Mouse (Mus musculus): Measurements from ENCODE around the gene Ttll5. TPM values are rescaled to one million over a fixed set of nuclear protein-coding genes. Genes with fewer than 3 reads are reported as not detected.
A peak's percentile ranks its signal among the peaks of the same experiment; 100 is the strongest.

Gene Ttll5
- total RNA-seq, 1 experiment from 2014 or later, result 21.7 TPM

- no peak for ATAC-seq (replicated peaks in 1 of 2; ENCODE audit: insufficient read depth in 1 of 2, low FRiP score in 2 of 2, low TSS enrichment in 1 of 2, low read depth in 1 of 2, poor library complexity in 2 of 2, severe bottlenecking in 2 of 2)
Measured at GRCm38 (mm10) chr12:85951822-85952221, 127.4 kb downstream of the Ttll5 start.

- no peak for ATAC-seq (replicated peaks in 1 of 2; ENCODE audit: insufficient read depth in 1 of 2, low FRiP score in 2 of 2, low TSS enrichment in 1 of 2, low read depth in 1 of 2, poor library complexity in 2 of 2, severe bottlenecking in 2 of 2)
Measured at GRCm38 (mm10) chr12:85952349-85952748, 127.9 kb downstream of the Ttll5 start.

DNA sequence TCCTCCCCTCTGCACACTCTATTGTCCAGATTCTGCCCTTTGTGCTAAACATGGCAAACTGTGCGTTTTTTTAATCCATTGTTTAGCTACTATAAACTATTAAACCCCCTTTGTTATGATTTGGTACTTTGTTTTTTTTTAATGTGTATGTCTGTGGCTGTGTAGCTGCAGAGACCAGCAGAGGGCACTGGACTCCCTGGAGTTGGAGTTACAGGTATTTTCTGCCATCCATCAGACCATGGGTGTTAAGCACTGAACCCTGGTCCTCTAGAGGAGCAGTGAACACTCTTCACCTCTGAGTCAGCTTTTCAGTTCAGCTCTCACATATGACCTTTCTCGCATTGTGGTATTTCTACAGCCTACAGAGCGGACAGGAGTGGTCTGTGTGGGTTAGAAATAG is 129.7 kb downstream of the Ttll5 start:
- ATAC-seq (replicated peaks in 1 of 2; ENCODE audit: insufficient read depth in 1 of 2, low FRiP score in 2 of 2, low TSS enrichment in 1 of 2, low read depth in 1 of 2, poor library complexity in 2 of 2, severe bottlenecking in 2 of 2), result no peak

DNA sequence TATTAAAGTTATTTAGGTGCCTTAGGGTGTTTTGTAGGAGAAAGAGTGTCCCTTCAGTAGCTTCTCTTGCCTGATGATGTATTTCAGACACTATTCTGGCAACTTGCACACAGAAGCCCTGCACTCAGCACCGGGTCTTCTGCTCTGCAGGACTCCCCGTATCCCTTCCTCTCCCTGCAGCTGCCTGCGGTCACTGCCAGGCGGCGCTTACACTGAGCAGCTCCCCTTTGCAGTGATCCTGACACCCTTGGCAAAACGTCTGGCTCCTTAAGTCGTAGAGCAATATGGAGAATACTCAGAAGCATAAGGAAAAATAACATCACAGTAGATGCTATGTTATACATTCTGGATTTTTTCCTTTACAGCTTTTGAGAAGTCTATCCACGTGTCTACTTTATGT is 130.6 kb downstream of the Ttll5 start:
- ATAC-seq (replicated peaks in 1 of 2; ENCODE audit: insufficient read depth in 1 of 2, low FRiP score in 2 of 2, low TSS enrichment in 1 of 2, low read depth in 1 of 2, poor library complexity in 2 of 2, severe bottlenecking in 2 of 2), result no peak

GRCm38 (mm10) chr12:85955690-85956089 is 131.2 kb downstream of the Ttll5 start:
- ATAC-seq (replicated peaks in 1 of 2; ENCODE audit: insufficient read depth in 1 of 2, low FRiP score in 2 of 2, low TSS enrichment in 1 of 2, low read depth in 1 of 2, poor library complexity in 2 of 2, severe bottlenecking in 2 of 2), result peak; percentile 37 to 42; a peak in 1 of 4 replicates

DNA sequence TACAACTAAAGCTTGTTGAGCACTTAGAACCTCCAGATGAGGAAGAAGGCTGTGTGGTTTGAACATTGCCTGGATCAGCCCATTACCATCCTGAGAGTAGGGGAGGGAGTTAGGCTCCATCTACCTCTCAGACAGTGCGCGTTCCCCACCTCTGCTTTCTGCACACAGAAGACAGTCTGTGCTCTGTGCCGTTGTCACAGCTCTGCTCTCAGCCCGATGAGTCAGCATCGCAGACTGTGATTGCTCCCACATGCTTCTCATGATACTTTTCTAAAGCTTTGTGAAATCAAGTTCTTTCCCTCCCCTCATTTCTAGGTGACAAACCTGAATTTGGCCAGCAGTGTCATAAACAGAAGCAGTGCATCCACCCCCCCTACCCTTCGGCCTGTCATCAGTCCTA is 131.8 kb downstream of the Ttll5 start:
- peak in 1 of 2 experiments; percentile 19; a peak in 1 of 4 replicates for ATAC-seq (replicated peaks in 1 of 2; ENCODE audit: insufficient read depth in 1 of 2, low FRiP score in 2 of 2, low TSS enrichment in 1 of 2, low read depth in 1 of 2, poor library complexity in 2 of 2, severe bottlenecking in 2 of 2)

DNA sequence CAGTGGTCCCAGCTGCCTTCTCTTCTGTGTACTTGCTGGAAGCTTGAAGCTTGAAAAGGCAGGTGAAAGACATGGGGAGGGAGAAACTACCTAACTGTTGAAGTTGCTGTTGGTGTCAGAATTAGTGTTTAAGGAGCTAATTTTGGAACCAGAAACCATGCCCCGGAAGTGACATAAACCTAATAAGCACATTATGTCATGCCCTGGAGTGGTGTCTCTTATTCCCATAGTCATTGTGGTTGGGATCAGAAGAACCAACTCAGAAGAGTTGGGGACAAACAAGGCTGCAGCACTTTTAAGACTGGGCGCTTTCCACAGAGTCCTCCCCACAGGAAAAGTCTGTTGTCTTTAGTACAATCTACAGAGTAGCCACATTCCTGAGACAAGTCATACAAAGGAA is 134.0 kb downstream of the Ttll5 start:
- ATAC-seq (replicated peaks in 1 of 2; ENCODE audit: insufficient read depth in 1 of 2, low FRiP score in 2 of 2, low TSS enrichment in 1 of 2, low read depth in 1 of 2, poor library complexity in 2 of 2, severe bottlenecking in 2 of 2), result peak; percentile 65 to 67

GRCm38 (mm10) chr12:85959822-85960501 is 135.5 kb downstream of the Ttll5 start:
- ATAC-seq (replicated peaks in 1 of 2; ENCODE audit: insufficient read depth in 1 of 2, low FRiP score in 2 of 2, low TSS enrichment in 1 of 2, low read depth in 1 of 2, poor library complexity in 2 of 2, severe bottlenecking in 2 of 2), result no peak

DNA sequence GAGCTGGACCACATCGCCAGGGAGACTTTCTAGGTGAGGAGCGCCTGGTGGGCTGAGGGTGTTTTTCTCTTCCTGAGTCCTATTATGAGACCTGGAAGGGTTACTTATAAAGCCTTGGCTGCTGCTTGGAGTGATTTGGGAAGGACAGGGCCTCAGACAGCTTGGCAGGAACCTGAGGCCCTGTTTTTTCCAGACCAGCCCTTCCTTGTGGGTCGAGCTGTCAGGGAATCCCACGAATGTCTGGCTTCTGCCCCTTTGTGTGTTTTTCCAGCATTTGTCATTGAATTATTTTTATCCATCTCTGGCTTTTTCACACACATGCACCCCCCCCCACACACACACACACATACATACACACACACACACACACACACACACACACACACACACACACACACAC is 136.2 kb downstream of the Ttll5 start:
- ATAC-seq (replicated peaks in 1 of 2; ENCODE audit: insufficient read depth in 1 of 2, low FRiP score in 2 of 2, low TSS enrichment in 1 of 2, low read depth in 1 of 2, poor library complexity in 2 of 2, severe bottlenecking in 2 of 2), result no peak

GRCm38 (mm10) chr12:85963160-85963559 is 138.7 kb downstream of the Ttll5 start:
- ATAC-seq (replicated peaks in 1 of 2; ENCODE audit: insufficient read depth in 1 of 2, low FRiP score in 2 of 2, low TSS enrichment in 1 of 2, low read depth in 1 of 2, poor library complexity in 2 of 2, severe bottlenecking in 2 of 2), result no peak

GRCm38 (mm10) chr12:85963699-85964098 is 139.2 kb downstream of the Ttll5 start:
- ATAC-seq (replicated peaks in 1 of 2; ENCODE audit: insufficient read depth in 1 of 2, low FRiP score in 2 of 2, low TSS enrichment in 1 of 2, low read depth in 1 of 2, poor library complexity in 2 of 2, severe bottlenecking in 2 of 2), result peak; percentile 70 to 83

GRCm38 (mm10) chr12:85964436-85964835 is 140.0 kb downstream of the Ttll5 start:
- no peak for ATAC-seq (replicated peaks in 1 of 2; ENCODE audit: insufficient read depth in 1 of 2, low FRiP score in 2 of 2, low TSS enrichment in 1 of 2, low read depth in 1 of 2, poor library complexity in 2 of 2, severe bottlenecking in 2 of 2)

DNA sequence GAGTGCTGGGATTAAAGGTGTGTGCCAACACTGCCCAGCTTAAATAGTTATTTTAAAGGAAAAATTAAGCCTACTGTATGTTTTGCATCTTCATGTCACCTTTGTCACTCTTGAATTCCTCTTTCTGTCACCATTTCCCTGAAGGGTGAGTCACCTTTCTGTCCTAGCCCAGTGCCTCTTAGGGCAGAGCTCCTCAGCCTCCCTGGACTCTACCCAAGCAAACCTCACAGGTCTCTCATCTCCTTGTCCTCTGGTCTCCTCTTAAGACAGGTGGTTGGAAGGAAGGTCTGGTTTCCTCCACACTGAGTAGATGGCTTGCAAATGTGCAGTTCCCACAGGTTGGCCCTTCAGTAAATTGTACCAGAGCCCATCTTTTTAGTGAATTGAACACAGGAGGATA is 143.4 kb downstream of the Ttll5 start:
- ATAC-seq (replicated peaks in 1 of 2; ENCODE audit: insufficient read depth in 1 of 2, low FRiP score in 2 of 2, low TSS enrichment in 1 of 2, low read depth in 1 of 2, poor library complexity in 2 of 2, severe bottlenecking in 2 of 2), result no peak

DNA sequence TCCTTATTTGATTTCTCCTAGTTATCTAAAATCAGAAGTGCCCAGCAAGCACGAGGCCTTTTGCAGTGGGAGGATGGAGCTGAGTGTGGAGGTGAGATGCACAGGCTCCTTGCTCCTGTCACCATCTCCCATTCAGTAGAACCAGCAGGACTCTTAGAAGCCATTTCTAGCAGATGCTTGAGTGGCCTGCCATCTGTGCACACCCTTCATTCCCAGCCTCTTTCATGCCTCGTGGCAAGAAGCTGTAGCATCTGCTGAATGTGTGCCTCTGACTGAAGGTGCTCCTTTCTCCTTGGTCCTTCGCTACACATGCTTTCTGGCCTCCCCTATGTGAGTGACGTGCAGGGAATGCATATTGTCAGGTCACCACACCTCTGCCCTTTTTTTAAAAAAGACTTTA is 143.9 kb downstream of the Ttll5 start:
- ATAC-seq (replicated peaks in 1 of 2; ENCODE audit: insufficient read depth in 1 of 2, low FRiP score in 2 of 2, low TSS enrichment in 1 of 2, low read depth in 1 of 2, poor library complexity in 2 of 2, severe bottlenecking in 2 of 2), result no peak

DNA sequence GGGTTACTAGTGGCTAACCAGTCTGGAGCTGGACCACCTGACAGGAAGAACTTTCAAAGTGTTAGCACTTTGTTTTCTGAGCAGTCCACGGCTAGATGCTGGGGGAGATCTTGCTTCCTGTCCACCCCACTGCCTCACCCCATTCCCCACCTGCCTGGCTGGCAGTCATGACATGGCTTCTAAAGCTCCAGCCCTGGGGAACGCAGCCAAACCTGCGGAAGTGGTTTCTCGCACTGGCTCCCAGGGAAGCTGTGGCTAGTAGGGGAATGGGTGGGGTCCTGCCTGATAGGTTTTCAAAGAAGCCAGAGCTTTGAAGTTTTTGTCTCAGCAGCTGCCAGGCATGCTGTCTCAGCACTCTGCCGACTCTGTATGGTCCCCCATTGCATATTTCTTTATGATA is 145.1 kb downstream of the Ttll5 start:
- peak; percentile 87 to 94 for ATAC-seq (replicated peaks in 1 of 2; ENCODE audit: insufficient read depth in 1 of 2, low FRiP score in 2 of 2, low TSS enrichment in 1 of 2, low read depth in 1 of 2, poor library complexity in 2 of 2, severe bottlenecking in 2 of 2)

DNA sequence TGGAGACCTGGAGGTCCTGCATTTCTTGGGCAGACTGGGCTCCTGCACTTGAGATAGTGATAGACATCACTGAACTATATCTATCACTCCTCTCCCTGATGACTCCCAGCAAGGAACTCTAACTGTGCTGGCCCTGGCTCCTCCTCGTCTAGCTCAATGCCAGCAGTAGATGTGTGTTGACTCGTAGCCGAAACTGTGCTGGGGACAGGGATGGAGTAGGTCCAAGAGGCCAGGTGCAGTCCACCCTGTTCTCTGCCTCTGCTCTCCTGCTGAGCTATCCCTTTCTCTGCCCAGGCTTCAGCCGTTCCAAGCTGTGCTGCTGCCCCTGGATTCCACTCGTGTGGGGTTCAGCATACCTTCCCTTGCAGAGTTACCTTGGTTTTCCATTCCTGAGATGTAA is 145.7 kb downstream of the Ttll5 start:
- 0 out of 4 replicates have a peak, but pooled peaks of 1 of the 2 experiments have one; percentile 2 for ATAC-seq (replicated peaks in 1 of 2; ENCODE audit: insufficient read depth in 1 of 2, low FRiP score in 2 of 2, low TSS enrichment in 1 of 2, low read depth in 1 of 2, poor library complexity in 2 of 2, severe bottlenecking in 2 of 2)

GRCm38 (mm10) chr12:85970803-85971202 is 146.3 kb downstream of the Ttll5 start:
- ATAC-seq (replicated peaks in 1 of 2; ENCODE audit: insufficient read depth in 1 of 2, low FRiP score in 2 of 2, low TSS enrichment in 1 of 2, low read depth in 1 of 2, poor library complexity in 2 of 2, severe bottlenecking in 2 of 2), result no peak

- no peak for ATAC-seq (replicated peaks in 1 of 2; ENCODE audit: insufficient read depth in 1 of 2, low FRiP score in 2 of 2, low TSS enrichment in 1 of 2, low read depth in 1 of 2, poor library complexity in 2 of 2, severe bottlenecking in 2 of 2)
Measured at GRCm38 (mm10) chr12:85971655-85972054, 147.2 kb downstream of the Ttll5 start.

- ATAC-seq (replicated peaks in 1 of 2; ENCODE audit: insufficient read depth in 1 of 2, low FRiP score in 2 of 2, low TSS enrichment in 1 of 2, low read depth in 1 of 2, poor library complexity in 2 of 2, severe bottlenecking in 2 of 2), result peak in 1 of 2 experiments; percentile 24; a peak in 1 of 4 replicates
Measured at GRCm38 (mm10) chr12:85973526-85973925, 149.1 kb downstream of the Ttll5 start.

All from hematopoietic stem cell, adult 5-6 weeks (primary cell).